Mouse (Mus musculus): ENCODE measurements around the gene Galnt16.

DNA sequence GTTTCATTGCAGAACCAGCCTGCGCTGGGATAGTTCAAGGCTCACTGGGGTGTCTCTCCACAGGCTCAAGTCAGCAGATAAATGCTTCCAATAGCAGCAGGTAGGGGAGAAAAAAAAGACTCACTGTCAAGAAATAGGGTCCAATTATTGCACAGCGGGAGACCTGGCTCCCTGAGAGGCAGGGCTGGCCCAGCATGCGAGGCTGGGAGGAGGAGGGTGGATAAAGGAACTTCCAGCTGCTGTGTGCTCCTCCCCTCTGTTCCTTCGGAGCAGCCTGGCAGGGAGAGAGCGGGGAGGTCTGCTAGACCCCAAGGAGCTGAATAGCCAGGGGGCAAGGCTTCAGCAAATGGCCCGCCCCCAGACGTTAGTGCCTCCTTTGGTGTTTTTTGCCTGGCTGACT, 7.4 kb downstream of the Galnt16 start:
- TF ChIP-seq GATA1 (IDR thresholded peaks at IDR 0.05; ENCODE audit: borderline replicate concordance, low read length) (no peak), POLR2AphosphoS5 (IDR thresholded peaks at IDR 0.05; ENCODE audit: insufficient replicate concordance, low read depth, low read length) (no peak), CTCF (IDR thresholded peaks at IDR 0.05; ENCODE audit: low read depth, low read length) (no peak), TAL1 (conservative IDR thresholded peaks at IDR 0.05; ENCODE audit: low read depth, low read length) (no peak), GATA2 (IDR thresholded peaks at IDR 0.05; ENCODE audit: borderline replicate concordance, low read depth, low read length) (no peak)

Data from G1E (cell line).